Mouse (Mus musculus) lung, postnatal 10 days (tissue): ENCODE measurements at regions not wholly inside any gene's neighbourhood (a gene's known extent, or its start where the extent isn't known, plus 50 kb on each side); places are given as distances from the start of the nearest gene placed in this dataset.

Source experiments
- DNase-seq: peaks from one replicate; pipeline ENCODE4 v3.0.0; 2021

DNA sequence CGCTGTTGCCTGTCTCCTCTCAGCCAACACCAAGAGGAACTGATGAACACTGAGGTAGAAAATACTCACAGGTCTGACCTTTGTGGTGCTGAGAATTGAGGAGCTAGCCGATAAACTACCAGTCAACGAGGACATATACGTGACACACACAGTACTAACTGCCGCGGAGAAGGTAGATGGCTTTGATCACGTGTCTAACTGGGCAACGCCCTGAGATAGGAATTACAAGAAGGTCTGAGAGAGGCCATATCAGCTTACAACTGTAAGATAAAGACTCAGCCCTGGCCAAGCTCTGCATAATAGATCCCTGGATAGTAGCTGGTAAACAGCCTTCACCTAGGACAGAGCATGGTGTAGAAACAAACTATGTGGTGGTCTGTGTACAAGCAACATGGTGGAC is 418.1 kb downstream of the Lmo4 start:
- DNase-seq: no peak

DNA sequence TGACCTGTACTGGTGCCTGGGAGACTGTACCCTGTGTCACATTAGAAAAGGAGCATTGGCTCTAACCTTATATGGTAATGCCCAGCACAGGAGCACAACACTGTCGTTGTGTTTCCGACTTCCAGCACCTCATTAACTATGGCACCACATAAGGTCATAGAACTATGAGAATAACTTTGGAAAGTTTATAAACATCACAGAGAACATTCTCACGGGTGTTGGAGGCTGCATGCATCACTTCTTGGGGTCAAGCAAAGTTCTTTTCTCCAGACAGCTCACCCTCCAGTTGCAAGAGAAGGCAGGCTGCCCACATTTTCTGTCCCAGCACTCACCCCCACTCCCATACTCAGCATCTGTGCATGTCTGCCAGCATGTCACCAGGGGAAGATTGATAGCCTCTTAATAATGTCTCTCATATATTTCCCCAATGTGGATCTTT is 420.6 kb downstream of the Lmo4 start:
- DNase-seq: peak; percentile 67

DNA sequence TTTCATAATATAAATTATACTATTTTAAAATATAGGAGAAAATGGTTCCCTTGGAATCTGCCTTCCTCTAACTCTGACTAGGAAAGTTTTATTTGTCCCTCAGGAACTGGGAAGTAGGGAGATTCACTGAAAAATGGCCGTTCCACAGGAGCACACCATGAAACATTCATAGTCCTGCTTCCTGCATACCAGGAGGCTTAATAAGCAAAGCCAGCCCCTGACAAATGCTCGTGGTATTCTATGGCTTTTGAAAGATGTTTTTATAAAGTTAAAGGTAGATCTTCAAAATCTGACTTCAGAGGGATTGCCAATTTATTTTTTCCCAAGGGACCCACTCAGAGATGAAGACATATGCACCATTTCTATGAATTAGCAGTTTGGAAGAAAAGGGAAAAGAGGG is 426.9 kb downstream of the Lmo4 start:
- DNase-seq: no peak

DNA sequence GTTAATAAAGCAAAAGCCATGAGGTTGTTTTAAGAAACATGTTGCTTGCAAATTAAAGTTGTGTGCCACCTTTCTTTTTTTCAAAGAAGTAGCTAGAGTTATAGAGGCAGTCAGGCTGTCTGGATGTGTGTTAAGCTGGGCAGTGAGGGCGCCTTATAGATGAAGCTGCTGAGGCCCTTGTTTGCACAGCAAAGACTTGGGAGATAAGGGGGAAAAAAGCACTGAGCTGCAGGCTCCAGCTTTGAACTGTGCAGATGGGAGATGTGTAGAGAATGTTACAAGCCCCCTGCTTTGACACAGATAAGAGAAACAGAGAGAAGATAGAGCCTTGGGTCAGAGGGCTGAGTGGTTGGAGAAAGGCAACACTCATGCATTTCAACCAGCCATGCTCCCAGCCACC is 445.7 kb downstream of the Lmo4 start:
- no peak for DNase-seq

DNA sequence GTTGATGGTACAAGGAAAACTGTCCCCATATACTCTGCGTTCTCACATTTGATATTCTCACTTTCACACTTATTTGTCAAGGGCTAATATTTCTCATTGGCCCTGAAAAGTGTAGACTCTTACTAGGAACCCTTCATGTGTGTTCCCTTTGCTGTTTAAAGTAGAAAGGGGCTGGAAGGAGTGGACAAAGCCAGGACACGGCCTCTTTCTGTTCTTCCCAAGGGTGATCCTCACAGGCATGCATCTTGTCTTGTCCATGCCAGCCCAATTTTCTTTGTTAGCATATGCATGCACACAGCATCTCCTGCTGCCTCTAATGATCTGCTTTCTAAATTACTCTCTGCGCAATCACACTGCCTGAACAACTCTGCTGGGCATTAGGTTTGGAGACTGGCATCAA is 451.8 kb downstream of the Lmo4 start:
- DNase-seq: no peak

DNA sequence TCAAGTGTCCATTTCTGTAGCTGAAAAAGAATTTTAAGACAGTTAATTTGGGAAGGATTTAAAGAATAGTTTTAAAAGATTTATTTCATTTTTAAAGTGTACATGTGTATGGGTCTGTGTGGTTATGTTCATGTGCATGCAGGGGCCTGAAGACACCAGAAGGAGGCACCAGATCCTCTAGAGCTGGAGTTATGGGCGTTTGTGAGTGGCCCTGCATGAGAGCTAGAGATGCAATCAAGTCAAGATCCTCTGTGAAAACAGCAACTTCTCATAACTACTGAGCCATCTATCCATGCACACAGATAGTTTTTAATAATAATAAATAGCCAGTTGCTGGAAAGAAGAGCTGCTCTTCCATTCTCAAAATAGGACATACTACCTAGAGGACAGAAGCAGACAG is 452.4 kb downstream of the Lmo4 start:
- DNase-seq: no peak

DNA sequence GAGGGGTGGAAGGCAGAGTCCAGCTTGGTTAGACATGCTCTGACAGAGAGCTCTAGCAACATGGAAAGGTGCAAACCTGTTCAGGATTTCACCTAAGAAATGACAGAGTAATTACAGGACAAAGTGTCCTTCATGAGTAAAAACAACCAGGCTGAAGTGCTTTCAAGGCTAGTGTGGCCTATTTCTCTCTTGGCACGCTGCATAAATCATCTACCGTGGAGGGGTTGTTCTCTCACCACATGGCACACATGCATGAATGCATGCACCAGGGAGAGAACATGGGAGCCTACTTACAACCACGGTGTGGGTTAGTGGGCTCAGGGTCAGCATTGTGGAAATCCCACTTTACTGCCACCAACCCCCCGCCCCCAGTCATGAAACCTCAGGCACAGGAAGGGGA is 454.9 kb downstream of the Lmo4 start:
- DNase-seq: no peak

DNA sequence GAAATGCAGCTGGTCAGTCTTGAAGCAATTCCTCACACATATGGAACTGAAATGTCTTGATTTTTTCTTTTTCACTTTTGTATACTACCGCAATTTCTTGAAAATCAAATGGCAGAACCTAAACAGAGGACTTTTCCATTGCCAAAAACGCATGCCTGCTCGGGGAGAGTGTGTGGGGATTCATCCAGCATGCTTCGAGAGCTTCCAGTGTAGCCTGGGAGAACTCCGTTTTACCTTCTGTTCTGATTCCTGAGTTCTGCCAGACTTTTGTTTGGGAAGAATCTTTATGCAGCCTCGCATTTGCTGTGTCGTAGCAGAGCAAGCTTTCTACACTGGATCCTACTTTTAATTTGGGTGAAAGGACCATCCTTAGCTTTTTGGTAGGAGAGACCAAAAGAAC is 461.4 kb downstream of the Lmo4 start:
- no peak for DNase-seq

DNA sequence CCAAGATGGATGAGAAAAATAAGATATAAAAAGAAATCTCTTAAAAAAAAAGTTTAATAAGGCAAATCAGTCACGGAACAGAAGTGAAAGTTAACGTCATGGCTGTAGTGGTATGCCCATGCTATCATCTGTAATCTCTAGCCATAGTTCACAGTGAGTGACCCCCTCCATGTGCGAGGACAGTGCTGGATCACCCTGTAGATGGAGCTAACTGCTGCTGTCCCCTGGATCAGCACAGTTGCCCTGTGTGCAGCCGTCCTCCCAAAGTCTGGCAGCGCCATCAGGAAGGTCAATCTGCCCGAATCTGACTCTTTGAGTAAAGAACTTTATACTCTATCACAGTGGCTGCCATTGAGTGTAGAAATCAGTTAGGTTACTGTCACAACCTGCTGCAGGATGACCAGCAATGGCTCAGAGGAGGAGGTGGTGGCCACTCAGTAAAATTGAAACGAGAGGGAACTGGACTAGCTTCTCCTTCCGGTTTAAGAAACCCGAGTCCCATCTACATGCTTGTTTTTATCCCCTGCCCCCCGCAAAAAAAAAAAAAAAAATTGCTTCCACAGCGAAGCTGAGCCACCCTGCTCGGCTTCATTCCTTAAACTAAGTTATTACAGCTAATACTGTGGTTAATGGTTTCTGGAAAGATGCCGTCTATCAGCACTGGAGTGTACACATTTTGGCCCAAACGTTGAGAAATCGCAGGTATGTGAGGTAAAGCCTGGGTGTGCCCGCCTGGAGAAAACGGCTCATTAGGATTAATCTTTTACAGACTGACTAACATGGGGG is 462.0 kb downstream of the Lmo4 start:
- peak; percentile 13 for DNase-seq

DNA sequence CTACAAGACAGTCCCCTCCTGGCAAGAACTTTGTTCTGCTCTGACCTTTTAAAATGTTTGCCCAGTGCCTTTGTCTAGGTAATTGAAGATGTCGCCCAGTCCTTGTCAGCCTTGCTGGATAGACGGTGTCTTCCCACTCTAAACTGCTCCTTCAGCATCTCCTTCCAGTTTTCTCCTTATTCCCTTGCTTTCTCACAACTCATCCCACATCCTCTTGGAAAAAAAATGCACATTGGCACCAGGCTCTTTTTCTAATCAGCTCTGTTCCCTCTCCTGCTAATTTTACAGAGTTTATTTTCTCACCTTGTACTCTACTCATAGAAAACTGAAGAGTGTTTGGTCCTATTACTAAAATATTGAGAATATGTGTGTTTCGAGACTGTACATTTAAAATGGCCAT is 466.3 kb downstream of the Lmo4 start:
- DNase-seq: no peak

DNA sequence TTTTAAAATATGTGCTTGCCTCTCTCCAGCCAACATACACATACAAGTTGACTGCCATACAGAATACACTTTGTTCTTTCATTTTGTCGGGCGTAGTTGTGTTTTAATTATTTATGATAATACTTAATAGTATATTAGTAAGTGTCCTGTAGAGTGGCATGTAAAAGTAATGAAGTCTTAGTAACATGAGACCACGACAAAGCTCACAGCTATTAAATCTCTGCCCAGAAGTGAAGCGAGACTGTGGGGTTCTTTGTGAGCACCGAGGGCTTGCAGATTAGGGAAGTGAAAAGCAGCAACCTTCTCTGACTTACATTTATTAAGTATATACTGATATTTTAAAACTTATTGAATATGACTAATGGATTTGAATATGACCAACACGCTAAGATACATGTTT is 467.2 kb downstream of the Lmo4 start:
- DNase-seq: no peak

DNA sequence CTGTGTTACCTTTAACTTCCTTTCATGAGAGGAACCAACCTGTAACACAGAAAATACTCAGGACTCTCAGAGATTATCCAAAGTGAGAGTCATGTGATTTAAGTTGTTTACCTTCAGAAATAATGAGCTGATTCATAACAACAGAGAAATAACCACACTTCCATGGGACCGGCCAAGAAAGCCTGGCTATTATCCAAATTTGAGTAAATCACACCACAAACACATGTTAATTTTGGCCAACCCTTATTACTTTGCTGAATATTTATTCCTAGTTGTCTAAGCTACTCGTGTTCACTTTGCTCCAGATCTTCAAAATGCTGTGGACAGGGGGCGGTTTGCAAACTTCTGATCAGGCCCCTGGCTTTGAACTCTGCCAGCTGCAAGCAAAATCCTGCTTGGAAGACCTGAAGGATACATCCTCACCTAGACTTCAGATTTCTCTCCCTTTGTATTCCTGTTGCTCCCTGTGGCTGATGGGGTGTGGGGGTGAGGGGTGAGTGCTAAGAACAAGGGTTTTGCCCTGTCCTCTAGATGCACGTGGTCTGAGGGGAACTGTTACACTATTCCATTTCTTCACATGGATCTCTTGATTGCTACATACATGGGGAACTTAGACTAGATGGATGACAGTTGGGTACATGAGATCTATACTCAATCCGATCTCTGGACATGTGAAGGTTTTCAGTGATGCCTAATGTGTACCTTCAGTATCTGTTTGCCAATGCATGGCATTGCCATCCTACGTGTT is 468.2 kb downstream of the Lmo4 start:
- no peak for DNase-seq

DNA sequence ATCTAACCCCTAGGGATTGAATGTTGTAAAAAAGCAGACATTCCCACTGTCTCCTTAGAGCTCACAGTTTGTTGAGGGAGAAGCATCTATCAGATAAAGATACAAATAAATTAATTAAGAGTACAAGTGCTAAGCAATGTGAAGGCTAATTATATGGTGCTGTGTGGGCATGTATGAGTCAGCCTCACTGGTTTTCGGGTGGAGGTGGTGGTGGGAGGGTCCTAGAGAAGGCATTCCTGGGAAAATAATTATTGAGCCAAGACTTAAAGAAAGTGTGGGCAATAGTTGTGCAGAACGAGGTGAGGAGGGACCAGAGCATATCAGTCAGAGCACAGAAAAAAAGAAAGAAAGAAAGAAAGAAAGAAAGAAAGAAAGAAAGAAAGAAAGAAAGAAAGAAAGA is 470.2 kb downstream of the Lmo4 start:
- no peak for DNase-seq

DNA sequence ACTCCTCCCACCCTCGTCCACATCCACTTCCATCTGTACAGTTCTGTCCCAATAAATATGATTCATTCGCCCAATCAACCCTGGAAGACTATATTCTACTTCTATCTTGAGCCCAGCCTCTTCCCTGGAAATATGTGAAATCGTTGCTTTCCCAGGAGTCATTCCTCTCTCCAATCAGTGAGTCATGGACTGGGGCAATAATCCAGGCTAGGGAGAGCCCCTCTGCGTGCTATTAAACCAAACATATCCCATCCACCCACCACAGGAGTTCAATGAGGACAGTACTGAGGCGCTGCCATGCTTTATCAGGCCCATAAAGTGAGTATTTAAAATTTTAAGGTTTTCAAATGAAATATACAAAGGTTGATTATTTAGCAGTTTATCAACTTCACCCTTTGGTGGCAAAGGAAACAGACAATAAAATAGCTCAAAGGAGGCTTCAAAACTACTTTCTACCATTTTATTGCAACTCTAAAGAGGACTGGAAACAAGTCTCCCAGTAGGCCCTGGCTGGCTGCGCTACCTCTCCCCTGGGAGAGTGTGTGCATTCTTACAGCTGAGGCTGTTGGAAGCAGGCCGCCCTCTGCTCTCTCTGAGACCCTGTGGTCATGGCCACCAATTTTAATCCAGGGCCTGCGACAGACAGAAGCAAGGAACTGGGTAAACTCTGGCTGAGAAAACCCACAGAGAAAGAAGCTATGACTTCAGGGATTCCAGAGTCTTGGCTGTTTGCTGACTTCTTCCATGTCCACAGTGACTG is 471.9 kb downstream of the Lmo4 start:
- DNase-seq: no peak

DNA sequence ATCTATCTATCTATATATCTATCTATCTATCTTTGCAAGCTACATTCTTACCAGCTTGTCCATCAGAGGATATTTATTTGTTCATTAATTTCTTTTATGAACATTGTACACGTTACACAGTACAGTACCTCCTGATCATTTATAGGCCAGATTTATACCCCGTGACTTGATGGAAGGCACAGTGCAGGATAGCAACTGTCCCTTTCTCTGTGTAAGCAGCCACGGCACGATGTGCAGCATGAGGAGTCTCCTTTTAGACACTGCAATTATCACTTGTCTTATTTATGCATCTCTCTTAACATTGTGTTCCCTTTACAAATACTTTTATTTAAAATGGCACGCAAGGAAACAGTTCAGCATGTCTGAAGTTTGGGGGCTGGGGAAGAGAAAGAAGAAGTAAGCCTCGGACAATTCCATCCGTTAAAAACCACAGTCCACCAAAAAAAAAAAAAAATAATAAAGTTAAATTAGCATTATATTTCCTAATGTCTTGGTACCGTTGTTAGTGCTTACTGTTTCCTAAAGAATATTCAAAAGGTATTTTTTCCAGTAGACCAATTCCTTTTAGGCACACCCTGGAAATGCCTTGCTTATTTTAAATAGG is 475.4 kb downstream of the Lmo4 start:
- no peak for DNase-seq

DNA sequence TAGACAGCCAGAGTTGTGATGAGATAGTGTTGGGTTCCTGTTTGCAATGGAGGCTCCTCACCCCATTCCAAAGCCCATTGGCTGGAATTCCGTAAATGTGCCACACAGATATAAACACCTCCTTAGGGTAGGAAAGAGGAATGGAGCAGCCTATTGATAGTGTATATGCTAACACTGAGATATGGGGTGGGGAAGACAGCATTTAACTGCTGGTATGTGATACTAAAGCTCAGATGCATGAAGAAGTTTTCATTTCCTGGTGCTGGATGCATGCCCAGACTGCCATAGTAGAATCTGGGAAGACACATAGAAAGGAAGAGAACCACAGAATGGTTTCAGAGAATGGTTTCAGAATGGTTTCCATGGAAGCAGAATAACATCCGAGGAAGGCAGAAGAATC is 482.4 kb downstream of the Lmo4 start:
- no peak for DNase-seq

DNA sequence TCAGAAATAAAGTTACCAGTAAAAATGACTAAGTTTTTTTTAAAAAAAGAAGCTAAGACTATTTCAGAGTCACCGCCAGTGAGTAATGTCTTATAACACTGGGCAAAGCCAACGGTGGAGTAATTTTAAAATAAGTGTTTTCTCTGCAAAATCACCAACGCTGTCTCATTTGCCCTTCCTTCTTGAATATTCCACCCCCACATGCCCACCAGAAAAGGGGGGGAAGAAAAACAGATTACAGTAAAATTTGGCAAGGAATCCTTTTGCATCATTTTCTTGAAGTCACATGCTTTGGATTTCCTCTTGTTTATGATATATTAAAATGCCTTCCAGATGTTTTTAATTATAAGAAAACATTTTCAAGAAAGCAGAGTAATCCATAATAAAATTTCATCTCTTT is 482.9 kb downstream of the Lmo4 start:
- no peak for DNase-seq

DNA sequence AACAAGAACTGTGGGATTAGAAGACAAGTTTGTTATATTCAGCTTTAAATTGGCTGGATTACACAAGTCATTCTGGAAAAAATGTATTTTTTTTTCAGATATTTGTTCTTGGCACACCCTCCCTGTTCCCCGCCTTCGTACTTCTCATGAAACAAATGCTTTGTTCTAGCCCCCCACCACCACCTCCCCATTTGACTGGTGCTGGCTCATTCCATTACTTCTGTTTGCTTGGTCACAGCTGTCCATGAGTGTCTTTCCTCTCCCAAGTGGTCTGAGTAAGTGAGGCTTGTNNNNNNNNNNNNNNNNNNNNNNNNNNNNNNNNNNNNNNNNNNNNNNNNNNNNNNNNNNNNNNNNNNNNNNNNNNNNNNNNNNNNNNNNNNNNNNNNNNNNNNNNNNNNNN is 491.8 kb downstream of the Lmo4 start:
- DNase-seq: no peak

DNA sequence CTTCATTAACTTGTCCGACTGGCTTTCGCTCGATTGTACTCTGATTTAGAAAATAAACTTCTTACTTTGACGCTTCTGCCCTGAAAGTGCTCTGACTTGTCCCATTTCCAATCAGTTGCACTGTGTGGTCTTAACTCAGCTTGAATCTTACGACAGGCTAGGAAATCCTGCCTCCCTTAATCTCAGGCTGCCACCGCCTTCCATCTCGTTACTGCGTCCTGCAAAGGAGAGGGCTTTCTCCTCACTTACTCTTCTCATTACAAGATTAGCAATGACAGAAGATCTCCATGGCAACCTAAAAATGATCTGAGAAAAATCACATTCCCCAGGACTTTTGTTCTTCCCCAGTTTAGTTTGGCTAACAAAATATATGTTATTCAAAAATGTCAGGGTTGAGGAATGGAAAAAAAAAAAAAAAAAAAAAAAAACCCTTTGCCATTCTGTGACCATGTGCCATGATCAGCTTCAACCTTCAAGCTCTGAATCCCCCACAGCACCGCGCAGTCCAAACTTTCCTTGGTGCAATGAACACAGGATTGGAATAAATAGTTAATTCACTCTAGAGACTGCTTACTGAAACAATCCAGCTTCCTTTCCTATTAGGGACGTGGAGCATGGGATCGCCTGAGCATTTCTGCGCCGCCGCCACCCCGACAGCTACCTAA is 494.1 kb downstream of the Lmo4 start:
- no peak for DNase-seq

DNA sequence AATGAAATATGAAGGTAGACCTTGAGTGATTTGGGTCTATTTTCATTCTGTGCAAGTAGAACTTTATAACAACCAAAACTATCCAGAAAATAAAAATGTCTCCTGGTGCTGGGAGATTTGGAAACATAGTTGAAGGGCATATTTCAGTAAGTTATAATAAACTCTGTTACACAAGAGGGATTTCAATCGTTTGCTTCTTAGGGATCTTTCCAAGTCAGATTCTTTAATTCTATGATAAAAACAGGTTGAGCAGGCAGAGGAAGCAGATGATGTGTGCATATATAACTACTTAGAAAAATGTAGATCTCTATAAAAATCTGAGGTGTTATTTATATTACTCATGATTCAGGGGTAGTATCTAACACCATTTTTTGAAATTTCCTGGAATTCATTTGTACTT is 498.3 kb downstream of the Lmo4 start:
- DNase-seq: no peak

DNA sequence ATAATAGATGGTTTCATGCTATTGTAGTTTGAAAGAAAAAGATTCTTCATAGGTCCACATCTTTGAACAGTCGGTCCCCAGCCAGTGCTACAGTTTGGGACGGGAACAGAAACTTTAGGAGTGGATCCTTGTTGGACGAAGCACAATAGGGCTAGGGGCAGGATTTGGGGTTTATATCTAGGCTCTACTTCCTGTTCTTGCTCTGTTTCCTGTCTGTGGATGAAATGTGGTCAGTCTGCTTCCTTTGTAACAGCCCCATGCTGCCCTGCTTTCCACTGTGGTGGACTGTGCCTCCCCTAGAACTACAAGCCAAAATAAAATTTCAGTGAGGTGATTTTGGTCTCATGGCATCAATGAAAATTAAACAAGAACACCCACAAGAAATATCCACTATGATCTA is 510.2 kb downstream of the Lmo4 start:
- no peak for DNase-seq

DNA sequence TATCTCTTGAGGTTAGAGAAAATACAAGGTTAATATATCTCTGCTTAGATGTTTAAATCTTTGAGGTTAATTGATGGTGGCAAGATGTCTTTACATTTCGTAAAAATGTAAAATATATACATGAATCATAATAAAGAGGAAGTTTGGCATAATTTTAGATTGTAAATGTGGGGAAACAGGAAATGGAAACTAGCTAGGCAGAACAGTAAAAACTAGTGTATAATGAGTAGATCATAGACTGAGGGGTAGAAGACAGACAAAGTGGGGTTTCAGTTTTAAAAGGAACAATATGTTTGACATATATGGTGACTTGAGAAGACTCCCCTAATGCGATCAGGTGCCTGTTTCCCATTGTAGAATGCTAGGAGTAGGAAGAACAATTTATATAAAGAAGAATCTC is 519.3 kb downstream of the Lmo4 start:
- DNase-seq: no peak

DNA sequence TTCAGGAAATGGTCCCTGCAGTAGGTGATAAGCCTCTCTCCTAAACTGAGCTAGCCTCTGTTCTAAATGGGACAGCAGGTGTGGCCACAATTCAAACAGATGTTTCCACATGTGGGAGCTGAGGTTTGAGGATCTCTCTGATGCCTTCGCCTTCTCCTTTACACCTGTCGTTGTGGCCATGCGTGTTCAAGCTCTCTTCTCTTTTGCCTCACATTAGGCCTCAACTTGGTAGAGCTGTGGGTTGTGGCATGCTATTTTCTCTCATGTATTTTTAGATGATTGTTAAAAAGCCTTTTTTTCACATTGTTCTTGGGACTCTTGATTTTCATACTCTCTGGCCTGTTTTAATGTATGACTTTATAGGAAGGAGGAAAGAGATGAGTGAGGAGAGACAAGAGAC is 526.8 kb downstream of the Lmo4 start:
- DNase-seq: no peak
